Mouse (Mus musculus): ENCODE measurements at regions not wholly inside any gene's neighbourhood (a gene's known extent, or its start where the extent isn't known, plus 50 kb on each side); places are given as distances from the start of the nearest gene placed in this dataset.
"Not testable (repeated sequence)": the region's sequence is repeated elsewhere in the genome, so short reads cannot be mapped to it uniquely, and the experiment has no call there.

DNA sequence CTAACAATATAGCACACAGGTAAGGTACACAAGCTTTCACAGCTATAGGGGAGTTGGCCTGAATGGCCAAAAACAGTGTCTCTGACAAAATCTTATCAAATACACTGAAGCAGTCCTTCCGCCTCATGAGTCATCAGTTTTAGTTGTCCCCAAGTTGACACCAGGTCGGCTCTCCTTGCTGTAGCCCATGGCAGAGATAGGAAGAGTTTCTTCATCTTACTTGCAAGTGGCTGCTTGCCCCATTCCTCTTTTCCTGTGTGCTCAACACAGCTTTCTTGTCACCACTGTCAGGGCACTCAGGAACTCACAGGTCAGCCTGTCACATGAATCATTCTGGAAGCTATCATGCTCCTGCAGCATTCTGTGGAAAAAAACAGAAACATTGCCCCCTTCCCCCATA lies 77.1 kb downstream of the Olfr721-ps1 start:
- not testable (repeated sequence) for DNase-seq (ENCODE audit: low spot score)

DNA sequence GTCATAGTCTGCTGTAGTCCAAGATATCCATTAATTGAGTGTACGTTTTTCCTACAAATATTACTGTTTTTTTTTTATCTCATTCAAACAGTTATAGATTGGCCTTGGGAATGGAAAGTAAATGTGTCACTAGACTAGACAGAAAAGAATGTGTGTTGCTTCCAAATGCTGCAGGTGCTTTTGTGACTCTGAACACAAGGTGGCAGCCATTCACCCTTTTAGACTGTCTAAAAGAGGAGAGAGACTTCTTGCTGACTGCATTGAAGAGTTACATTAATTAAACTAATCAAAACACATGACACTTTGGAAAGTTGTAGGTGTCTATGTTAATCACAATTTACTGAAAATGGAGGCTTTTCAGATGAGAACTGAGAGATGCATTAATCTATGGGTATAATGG lies 80.7 kb downstream of the Olfr721-ps1 start:
- DNase-seq (ENCODE audit: low spot score), result peak; percentile 48

DNA sequence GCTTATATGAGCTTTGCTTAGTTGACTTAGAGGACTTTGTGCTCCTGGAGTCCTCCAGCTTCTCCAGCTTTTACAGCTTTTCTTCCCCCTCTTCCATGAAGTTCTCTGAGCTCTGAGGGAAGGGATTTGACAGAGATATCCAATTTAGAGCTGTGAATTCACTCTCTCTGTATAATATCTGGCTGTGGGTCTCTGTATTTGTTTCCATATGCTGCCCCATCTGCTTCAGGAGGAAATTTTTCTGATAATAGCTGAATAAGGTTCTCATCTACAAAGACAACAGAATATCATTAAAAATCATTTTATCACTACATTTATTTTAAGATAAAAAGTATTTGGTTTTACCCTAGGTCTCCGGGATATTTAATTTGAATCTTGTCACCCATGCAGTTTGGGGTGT lies 85.3 kb downstream of the Olfr721-ps1 start:
- peak; percentile 26 for DNase-seq (ENCODE audit: low spot score)

DNA sequence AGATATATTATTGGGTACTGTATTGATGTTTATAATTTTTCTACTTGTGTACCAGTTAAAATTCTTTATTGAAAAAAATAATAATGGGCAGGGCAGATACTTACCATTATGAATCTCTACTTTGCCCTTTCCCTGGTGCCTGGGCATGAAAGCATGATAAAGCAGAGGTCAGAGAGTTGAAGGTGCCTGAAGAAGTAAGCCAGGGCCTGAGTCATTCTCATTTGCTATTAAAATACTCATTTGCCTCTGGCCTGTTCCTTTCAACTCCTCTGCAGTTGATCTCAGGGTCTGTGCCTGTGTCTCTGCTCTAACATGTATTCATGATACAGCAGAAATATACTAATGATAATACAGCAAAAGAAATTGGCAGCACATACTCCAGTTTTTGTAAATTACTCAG lies 89.4 kb downstream of the Olfr721-ps1 start:
- DNase-seq (ENCODE audit: low spot score), result no peak

DNA sequence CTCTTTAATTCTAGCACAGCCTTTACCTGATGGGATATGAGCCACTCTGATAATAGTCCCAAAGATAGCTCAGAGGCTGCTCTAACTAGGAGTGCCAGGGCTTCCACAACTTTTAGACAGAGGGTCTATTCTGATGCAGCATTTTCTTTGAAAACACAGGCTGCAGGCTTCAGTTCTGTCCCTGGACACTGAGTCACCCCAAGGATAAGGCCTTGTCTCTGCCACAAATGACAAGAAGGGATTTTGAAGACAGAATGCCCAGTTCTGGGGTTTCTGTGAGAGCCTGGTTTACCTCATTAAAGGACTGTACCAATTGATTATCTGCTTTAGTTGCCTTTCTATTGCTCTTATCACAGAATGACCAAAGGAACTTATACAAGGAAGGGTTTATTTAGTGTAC lies 90.9 kb downstream of the Olfr721-ps1 start:
- DNase-seq (ENCODE audit: low spot score), result no peak

DNA sequence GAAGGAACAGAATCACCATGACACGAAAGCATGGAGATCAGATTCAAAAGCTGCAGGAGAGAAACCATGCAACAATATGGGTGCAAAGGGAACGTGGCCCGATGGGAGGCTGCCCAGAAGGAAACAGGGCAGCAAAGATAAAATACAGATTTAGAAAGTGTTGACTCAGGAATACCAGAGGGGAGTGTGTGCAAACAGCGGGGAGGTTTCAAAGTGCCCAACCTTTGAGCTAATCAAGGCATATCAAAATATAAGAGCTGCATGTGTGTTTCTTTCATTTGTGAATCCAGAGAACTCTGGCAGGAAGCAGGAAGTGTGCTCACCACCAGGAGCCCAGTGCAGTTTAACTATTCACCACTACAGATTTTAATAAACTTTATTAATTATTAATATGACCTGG lies 110.8 kb downstream of the Olfr721-ps1 start:
- DNase-seq (ENCODE audit: low spot score), result no peak

DNA sequence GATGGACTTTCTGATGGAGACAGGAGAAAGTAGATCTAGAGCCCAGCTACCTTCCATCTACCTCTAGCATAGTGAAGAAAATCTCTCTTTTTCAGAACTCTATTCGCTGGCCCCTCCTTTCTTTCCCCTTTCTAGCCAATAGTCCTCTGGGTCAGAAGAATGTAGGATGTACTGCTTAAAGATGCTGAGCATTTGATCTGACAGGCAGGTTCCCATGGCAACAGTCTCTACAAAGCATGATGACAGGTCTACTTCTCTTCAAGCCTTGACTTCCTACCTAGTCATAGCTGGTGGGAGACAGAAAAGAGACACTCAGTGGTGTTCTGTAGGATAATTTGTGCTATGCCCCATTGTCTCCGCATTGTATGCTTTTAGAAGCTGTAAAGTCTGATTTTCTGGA lies 112.0 kb downstream of the Olfr721-ps1 start:
- no peak for DNase-seq (ENCODE audit: low spot score)

DNA sequence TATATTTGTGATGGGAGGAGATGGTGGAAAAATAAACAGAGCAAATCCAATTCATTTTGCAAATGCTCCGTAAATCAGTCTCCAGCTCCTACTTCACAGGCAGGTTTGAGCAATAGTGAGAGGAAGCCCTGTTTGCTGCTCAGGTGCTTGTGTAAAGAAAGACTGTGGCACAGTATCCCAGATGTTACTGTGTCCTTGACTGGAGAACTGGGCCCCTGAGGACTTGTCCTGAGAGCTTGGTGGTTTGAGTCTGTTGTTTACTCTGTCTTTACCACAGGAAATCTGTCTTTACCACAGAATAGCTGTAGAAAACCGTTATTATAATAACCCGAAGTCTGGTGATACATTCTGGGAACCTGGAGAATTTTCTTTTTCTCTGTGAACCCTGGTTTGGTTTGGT lies 112.4 kb downstream of the Olfr721-ps1 start:
- DNase-seq (ENCODE audit: low spot score), result no peak

DNA sequence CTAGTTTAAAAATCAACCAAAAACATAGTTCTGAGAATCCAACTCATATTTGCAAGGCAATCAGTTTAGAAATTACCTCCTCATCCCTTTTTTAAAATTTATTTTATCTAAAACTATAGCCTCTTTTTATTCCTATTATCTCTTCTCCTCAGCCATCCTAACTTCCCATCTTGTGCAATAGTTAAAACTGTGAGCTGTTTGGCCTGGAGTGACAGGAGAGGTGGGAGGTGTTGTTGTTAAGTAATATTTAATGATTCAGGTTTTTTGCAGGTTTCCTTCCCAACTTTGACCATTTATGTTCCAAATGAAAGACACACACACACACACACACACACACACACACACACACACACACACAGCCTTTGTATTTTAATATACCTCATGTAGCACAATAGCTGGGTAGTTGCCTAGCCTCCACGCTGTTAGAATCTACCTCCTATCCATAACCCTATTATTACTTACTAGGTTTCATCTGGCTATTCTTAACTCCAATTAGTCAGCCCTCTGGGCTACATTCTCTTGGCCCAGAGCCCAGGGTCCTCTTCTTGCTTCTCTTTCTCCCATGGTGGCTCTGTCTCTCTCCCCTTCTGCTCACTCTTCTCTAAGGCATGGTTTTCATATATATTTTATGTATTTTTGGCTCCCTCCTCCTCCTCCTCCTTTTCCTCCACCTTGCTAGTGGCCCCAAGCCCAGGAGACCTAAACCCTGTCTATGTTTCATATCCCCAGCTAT lies 113.5 kb downstream of the Olfr721-ps1 start:
- DNase-seq (ENCODE audit: low spot score), result no peak

DNA sequence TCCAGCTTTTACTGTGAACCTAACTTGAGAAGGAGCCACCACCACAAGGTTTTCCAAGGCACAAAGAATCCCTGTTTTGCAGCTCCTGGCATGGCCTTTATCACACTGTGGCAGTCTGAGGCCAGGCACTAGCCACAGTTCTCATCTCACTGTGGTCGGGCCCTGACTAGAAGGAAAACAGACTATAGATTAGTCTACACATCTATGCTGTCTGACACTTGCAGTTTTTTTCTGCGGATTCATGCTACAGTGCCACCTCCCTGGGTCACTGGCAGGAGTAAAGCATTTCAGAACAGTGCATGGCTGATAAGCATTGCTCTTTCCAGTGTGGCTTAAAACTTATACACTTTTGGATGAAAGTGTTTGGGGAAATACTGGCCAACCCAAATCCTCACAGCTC lies 114.3 kb downstream of the Olfr721-ps1 start:
- no peak for DNase-seq (ENCODE audit: low spot score)

DNA sequence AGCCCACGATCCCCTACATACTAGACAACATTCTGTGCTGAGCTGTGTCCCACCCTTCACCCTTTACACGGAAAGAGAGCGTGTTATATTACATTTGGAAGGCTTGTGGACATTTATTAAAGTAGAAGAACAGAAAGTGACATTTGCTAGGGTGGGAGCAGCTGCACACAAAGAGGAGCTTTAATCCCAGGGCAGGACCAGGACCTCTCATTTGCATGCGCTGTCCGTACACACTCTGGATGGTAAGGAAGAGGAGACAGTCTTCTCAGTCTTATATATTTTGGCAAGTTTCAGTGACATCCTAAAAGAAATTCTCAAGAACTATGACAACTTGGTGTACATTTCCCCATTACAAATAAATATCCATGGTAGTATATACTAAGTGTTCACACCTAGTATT lies 114.8 kb downstream of the Olfr721-ps1 start:
- no peak for DNase-seq (ENCODE audit: low spot score)

DNA sequence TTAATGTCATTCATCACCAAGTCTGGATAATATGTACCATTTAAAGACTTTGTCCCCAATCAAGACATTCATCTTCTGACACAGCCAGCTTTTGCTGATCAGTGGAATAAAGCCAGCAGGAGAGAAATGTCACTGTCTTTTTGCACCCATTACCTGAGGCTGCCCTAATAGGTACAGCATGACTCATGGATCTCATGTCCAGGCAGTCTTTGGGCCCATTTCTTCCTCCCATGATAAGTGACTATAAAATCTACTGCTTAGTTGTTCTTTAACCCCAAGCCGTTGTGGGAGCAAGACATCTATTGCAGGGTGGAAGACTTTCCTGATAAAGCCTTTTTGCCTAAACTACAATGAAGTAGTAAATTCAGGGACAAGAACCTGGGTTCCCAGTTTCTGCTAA lies 116.9 kb downstream of the Olfr721-ps1 start:
- DNase-seq (ENCODE audit: low spot score), result no peak

DNA sequence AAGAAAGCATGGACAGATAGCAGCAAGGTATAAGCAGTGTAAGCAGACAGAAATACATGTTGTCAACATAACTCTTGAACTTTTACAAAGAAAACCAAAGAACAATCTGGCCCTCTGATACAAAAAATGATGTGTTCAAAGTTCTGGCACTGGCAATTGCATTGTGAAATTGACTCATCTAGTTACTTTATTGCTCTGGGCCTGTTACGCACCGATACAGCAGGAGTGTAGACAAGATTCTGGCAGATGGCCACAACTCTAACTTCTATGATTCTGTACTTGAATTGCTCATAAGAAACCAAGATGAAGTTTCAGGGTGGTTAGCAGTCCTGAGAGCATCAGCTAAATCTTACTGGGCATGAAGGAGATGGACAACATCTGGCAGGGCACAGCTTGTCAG lies 117.7 kb downstream of the Olfr721-ps1 start:
- DNase-seq (ENCODE audit: low spot score), result no peak

DNA sequence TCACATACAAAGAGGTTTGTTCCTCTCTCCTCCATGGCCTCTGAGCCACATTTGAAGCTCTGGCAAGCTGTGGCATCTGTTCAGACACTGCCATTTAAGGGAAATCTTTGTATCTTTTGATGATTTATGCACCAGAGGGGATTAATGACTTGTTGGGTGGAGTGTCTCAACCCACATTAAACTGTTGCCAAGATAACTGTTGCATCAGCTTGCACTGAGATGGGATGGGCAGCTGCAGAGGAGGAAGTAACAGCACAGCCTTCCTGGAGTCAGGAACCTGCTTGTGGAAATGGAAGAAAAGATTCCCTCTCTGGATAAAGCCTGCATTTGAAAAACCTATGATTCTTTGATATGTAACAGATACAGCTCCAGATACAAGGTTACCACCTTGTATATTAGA lies 119.1 kb downstream of the Olfr721-ps1 start:
- DNase-seq (ENCODE audit: low spot score), result no peak

DNA sequence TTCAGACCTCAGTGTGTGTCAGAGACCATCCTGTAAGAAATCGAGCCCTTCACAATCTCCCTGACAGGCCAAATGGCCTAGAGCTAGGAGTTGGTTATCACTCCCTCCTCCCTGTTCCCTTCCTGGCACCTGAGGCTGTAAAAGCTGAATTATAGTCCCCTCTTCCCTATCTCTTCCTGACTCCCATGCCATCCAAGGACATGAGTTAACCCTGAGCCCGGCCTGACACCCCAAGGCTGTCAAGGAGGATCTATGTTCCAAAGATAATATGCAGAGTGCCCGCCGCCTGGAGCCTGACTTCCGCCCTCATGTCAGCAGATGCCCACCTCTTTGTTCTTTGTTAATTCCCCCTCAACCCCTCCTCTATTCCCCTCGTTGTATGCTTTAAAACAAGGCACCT lies 120.2 kb downstream of the Olfr721-ps1 start:
- not testable (repeated sequence) for DNase-seq (ENCODE audit: low spot score)

DNA sequence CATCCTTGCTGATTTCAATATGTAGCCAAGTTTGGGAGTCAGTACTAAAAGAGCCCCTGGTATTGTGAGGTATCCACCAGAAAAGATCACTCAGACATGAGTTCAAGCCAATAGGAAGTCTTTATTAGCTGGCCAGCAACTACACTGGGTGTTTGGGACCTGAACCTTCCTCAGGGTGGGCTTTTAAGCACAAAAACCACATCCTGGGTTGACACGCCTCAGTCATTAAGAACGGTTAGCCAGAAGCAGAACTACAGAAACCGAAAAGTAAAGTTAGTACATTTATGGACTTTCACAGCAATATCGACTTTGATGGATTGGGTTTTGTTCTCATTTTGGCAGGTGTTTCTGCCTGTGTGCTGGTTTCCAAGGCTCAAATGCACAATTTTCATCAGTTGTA lies 124.1 kb downstream of the Olfr721-ps1 start:
- DNase-seq (ENCODE audit: low spot score), result no peak

DNA sequence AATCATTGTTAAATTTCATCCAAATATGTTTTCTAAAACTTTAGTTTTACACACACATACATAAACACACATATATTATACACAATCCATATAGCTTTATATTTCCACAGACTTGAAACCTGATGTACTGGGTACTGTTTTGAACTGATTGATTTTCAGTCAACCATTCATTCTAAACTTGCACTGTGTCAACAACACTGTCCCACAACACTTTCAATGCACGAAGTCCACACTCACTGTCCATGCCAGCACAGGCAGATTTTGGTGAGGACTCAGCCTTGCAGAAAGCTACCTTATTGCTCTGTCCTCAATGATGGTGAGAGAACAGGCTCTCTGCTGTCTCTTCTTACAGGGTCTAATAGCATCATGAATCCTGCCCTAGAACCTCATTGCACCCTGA lies 127.3 kb downstream of the Olfr721-ps1 start:
- no peak for DNase-seq (ENCODE audit: low spot score)

DNA sequence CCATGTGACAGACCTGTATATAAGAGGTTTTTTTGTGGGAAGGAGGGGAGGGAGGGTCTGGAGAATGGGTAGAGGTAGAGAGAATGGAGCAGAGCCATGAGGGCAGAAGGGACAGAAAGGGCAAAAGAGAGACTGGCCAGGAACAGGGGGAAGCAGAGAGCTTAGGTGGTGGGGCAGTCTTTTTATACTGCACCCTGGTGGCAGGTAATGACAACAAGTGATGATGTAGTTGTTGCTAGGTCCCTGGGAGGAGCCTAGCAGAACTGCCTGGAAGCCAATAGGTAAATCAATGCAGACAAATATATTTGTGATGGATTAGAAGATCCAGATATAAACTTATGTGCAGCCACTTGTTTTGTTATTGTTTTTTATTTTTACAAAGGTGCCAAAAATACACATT lies 140.1 kb downstream of the Olfr721-ps1 start:
- DNase-seq (ENCODE audit: low spot score), result no peak

DNA sequence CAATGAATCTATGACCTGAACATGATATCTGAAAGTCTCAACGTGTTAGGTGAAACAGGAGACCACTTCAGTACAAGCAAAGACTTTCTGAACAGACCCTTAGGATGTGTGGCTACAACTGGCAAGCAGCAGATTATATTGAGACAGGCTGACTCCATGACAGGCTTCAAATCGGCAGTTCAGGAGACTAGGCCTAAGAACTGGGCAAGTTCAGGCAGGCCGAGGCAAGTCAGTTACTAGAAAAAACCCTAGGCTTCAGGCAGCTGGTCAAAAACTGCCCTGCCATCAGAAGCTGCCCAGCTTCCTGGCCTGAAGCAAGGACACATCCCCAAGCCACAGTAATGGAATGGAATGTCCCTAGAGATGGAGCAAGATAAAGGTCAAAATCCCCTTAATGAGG lies 140.6 kb downstream of the Olfr721-ps1 start:
- no peak for DNase-seq (ENCODE audit: low spot score)

DNA sequence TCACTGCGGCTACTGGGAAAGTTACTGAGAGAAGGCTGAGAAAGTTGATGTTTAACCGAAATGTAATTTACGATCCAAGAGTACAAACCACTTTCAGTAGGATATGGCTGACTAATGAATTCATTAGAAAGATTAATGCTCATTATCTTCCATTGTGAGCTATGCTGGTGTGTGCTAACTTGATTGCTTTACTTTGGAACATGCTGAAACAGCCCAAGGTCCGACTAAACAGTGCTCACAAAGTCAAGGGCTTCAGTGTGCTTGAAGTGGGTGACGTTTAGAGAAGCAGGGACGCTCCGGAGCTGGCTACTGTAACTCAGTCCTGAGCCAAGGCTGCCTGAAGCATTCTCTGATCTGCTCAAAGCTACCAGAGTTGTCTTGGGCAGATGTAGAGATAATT lies 143.1 kb downstream of the Olfr721-ps1 start:
- no peak for DNase-seq (ENCODE audit: low spot score)

DNA sequence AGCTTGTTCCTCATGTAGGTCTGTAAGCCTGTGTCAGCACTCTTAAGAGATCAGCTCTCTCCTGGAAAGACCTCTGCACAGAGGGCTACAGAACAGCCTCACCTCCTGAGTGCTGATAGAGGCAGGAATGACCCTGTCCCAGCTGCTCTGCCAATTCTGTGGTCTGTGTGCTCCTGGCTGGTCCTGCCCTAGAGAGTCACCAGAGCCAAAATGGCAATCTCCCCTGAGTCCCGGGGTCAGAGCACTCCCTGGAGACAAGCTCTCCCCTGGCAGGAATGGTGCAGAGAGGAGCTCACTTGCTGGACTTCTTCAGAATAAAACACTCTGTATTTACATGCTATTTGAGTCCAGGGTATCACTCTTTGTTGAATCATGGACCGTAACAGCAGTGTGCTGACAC lies 149.9 kb upstream of the Slc4a7 start:
- DNase-seq (ENCODE audit: low spot score), result no peak

DNA sequence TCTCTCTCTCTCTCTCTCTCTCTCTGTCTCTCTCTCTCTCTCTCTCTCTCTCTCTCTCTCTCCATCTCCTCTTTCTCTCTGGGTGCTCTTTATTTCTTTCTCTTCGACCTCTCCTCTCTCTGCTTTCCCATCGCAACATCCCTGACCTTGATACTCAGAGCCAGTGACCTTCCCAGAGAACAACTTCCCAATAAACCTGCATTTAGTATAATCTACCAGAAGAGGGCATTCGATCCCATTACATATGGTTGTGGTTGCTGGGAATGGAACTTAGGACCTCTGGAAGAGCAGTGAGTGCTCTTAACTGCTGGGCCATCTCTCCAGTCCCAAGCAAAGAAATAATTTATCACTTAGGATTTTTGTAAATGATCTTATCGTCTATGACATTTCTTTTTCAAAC lies 127.2 kb upstream of the Slc4a7 start:
- no peak for DNase-seq (ENCODE audit: low spot score)

DNA sequence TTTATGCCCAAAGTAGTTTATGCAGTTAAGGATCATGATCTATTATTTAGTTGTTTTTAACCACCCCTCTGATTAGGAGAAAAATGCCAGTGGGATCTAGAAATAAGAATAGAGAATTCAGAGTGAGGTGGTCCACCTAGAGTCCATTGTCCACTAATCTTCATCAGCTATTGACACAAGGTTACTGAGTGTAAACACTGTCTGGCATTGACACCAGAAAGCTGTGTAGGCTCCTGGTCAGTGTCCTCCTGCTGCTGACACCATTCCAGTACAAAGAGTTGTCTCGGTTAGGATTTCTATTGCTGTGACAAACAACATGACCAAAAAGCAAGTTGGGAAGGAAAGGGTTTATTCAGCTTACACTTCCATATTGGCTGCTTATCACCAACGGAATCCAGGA lies 110.1 kb upstream of the Slc4a7 start:
- DNase-seq (ENCODE audit: low spot score), result no peak

DNA sequence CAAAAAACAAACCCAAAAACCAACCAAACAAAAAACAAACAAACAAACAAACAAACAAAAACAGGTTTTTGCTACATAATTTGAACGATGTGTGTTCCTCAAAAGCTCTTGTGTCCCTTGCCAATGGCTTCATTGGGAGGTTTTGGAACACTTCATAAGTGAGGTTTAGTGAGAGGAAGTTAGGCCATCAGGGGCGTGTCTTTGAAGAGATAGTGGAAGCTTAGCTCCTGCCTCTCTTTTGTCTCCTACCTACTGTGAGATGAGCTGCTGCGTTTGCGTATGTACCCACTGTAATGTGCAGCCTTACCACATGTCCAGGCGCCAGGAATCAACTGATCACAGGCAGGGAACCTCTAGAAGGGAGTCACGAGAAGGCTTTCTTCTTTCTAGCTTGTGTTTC lies 107.3 kb upstream of the Slc4a7 start:
- no peak for DNase-seq (ENCODE audit: low spot score)
